Mouse (Mus musculus) lung, adult 2 months (tissue): ENCODE measurements at regions not wholly inside any gene's neighbourhood (a gene's known extent, or its start where the extent isn't known, plus 50 kb on each side); places are given as distances from the start of the nearest gene placed in this dataset.

ENCODE experiments used
- CTCF ChIP-seq: fragments of 200-500 bp; IDR thresholded peaks from 2 replicates; pipeline ENCODE4 v1.5.1; 2011; ENCODE audit warnings: mild to moderate bottlenecking, low read length, control low read depth; ENCODE audit not compliant: insufficient read depth
- POLR2A ChIP-seq: fragments of 200-500 bp; IDR thresholded peaks from 2 replicates; pipeline ENCODE4 v1.6.1; 2011; ENCODE audit warnings: low read depth, mild to moderate bottlenecking, control low read depth, low read length, borderline replicate concordance; ENCODE audit errors: extremely low read depth

GRCm38 (mm10) chr6:100149458-100149852 is 137.8 kb downstream of the Rybp start:
- no peak for TF ChIP-seq CTCF
- TF ChIP-seq POLR2A, result no peak
